Mouse (Mus musculus): ENCODE data around the gene Csnk1e. TPM values are rescaled to one million over a fixed set of nuclear protein-coding genes. Genes with fewer than 3 reads are reported as not detected.
"Not testable (repeated sequence)": the region's sequence is repeated elsewhere in the genome, so short reads cannot be mapped to it uniquely, and the experiment has no call there.

Csnk1e gene
- polyA plus RNA-seq, 1 experiment: 116 TPM

DNA sequence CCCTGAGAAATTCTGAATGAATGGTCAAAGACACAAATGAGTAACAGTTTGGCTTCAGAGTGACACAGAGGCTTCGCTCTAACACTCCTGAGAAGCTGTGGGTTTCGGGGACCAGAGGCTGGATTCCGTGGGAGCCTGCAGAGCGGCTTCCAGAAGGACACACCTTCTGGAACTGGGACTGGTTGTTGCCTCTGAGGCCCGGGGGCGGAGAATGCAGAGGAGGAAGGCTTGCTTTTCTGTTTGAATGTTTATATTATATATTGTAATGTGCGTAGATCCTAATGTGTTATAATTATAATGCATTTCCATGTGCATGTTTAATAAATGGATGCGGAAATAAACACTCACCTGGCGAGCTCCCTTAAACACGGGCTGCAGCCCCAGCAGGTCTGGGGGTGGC, 15.7 kb upstream of the Csnk1e start:
- no peak overlapping the region for H3K9ac ChIP-seq (ENCODE audit: low read depth, poor library complexity, severe bottlenecking)
- H3K4me1 ChIP-seq (ENCODE audit: control insufficient read depth, insufficient read depth, low read length): no peaks in the 10 kb centered on the region
- no peaks in the 10 kb centered on the region for H3K27me3 ChIP-seq (ENCODE audit: control insufficient read depth, insufficient read depth, low read length, poor library complexity, severe bottlenecking)
- no peak for TF ChIP-seq POLR2A (IDR thresholded peaks at IDR 0.05; ENCODE audit: insufficient read depth, low read length)
- TF ChIP-seq CTCF (IDR thresholded peaks at IDR 0.05; ENCODE audit: low read depth, low read length): no peak
- TF ChIP-seq EP300 (IDR thresholded peaks at IDR 0.05; ENCODE audit: insufficient read depth, low read depth, low read length): no peak
- H3K27ac ChIP-seq (ENCODE audit: insufficient read depth, low read length): no peak overlapping the region
- no peaks in the 10 kb centered on the region for H3K36me3 ChIP-seq (ENCODE audit: control insufficient read depth, insufficient read depth, low read length, poor library complexity, severe bottlenecking)
- no peak overlapping the region for H3K4me3 ChIP-seq (ENCODE audit: low read depth, low read length)
- H3K9me3 ChIP-seq (replicated peaks; ENCODE audit: control insufficient read depth, insufficient read depth, low read length, poor library complexity, severe bottlenecking): no peaks in the 10 kb centered on the region

DNA sequence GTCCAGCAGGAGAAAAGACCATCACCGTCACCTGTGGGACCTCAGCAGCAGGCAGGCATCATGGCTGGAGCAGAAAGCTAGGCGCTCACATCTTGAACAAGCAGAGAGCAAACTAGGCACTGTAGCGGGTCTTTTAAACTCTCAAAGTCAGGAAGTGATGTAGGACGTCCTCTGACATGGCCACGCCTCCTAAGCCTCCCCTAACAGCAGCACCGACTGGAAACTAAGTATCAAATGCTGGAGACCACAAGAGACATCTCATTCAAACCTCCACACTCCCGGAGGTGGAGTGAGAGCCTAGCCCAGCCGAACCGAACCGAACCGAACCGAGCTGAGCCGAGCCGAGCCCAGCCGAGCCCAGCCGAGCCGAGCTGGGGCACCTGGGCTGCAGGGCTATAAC, 15.2 kb upstream of the Csnk1e start:
- Histone ChIP-seq H3K36me3 (ENCODE audit: control insufficient read depth, insufficient read depth, low read length, poor library complexity, severe bottlenecking) (no peaks in the 10 kb centered on the region), H3K4me3 (ENCODE audit: low read depth, low read length) (peak overlapping the region; percentile 45), H3K9ac (ENCODE audit: low read depth, poor library complexity, severe bottlenecking) (no peak overlapping the region), H3K27ac (ENCODE audit: insufficient read depth, low read length) (no peak overlapping the region), H3K9me3 (replicated peaks; ENCODE audit: control insufficient read depth, insufficient read depth, low read length, poor library complexity, severe bottlenecking) (no peaks in the 10 kb centered on the region), H3K27me3 (ENCODE audit: control insufficient read depth, insufficient read depth, low read length, poor library complexity, severe bottlenecking) (no peaks in the 10 kb centered on the region), H3K4me1 (ENCODE audit: control insufficient read depth, insufficient read depth, low read length) (no peaks in the 10 kb centered on the region)
- TF ChIP-seq POLR2A (IDR thresholded peaks at IDR 0.05; ENCODE audit: insufficient read depth, low read length) (no peak), CTCF (IDR thresholded peaks at IDR 0.05; ENCODE audit: low read depth, low read length) (no peak), EP300 (IDR thresholded peaks at IDR 0.05; ENCODE audit: insufficient read depth, low read depth, low read length) (no peak)

DNA sequence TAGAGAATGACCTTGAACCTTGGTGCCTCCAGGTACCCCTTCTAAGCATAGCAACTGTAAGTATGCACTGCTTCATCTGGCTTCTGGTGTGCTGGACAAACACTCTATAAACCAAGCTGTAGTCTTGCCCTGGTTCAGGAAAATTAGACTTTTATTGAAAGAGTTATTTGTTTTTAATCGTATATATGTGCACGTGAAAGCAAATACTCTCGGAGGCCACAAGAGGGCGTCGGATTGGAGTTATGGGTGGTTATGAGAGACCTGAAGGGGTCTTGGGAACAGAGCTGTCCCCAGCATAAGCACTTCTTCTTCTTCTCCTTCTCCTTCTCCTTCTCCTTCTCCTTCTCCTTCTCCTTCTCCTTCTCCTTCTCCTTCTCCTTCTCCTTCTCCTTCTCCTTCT, 14.2 kb upstream of the Csnk1e start:
- Histone ChIP-seq H3K36me3 (ENCODE audit: control insufficient read depth, insufficient read depth, low read length, poor library complexity, severe bottlenecking) (no peaks in the 10 kb centered on the region), H3K9me3 (replicated peaks; ENCODE audit: control insufficient read depth, insufficient read depth, low read length, poor library complexity, severe bottlenecking) (no peaks in the 10 kb centered on the region)

DNA sequence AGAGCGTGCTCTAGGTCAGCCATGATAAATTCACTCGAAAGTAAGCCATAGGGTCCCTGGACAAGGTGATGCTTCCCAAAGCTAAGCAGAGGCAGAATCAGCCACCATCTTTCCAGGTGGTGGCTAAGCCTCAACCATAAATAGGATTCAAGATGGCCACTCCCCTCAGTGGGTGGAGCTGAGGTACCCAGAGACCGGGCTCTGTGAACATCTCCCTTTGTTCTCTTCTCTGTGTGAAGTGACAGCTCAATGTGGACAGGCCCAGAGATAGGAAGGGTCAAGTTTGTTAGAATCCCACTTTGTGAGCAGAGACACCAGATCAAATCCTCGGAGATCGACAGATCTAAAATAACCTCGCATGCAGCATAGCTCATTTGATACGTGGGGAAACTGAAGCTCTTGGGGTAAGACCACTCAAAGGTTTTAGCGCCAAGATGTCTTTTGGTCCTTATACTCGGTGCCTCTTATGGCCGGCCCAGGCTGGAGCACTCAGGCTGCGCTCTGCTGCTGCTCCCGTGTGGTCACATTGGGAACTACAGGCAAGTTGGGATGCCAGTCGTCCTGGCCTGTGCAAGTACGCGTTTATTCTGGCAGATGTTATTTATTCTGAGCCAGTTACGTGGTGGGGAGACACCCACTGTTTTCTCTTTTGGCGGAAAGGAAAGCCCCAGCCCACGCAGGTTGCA, 11.4 kb upstream of the Csnk1e start:
- Histone ChIP-seq H3K9me3 (replicated peaks; ENCODE audit: control insufficient read depth, insufficient read depth, low read length, poor library complexity, severe bottlenecking) (no peaks in the 10 kb centered on the region), H3K36me3 (ENCODE audit: control insufficient read depth, insufficient read depth, low read length, poor library complexity, severe bottlenecking) (no peaks in the 10 kb centered on the region), H3K27ac (ENCODE audit: insufficient read depth, low read length) (no peak overlapping the region), H3K4me3 (ENCODE audit: low read depth, low read length) (no peak overlapping the region), H3K27me3 (ENCODE audit: control insufficient read depth, insufficient read depth, low read length, poor library complexity, severe bottlenecking) (no peaks in the 10 kb centered on the region), H3K9ac (ENCODE audit: low read depth, poor library complexity, severe bottlenecking) (no peak overlapping the region), H3K4me1 (ENCODE audit: control insufficient read depth, insufficient read depth, low read length) (no peaks in the 10 kb centered on the region)
- TF ChIP-seq EP300 (IDR thresholded peaks at IDR 0.05; ENCODE audit: insufficient read depth, low read depth, low read length) (peak; percentile 54; the same call in 1 of the 2 replicates), CTCF (IDR thresholded peaks at IDR 0.05; ENCODE audit: low read depth, low read length) (peak; percentile 97), POLR2A (IDR thresholded peaks at IDR 0.05; ENCODE audit: insufficient read depth, low read length) (no peak)

More for the DNA sequence above, 14.2 kb upstream of the Csnk1e start:
- no peak overlapping the region for H3K9ac ChIP-seq (ENCODE audit: low read depth, poor library complexity, severe bottlenecking)
- H3K27ac ChIP-seq (ENCODE audit: insufficient read depth, low read length): no peak overlapping the region
- no peaks in the 10 kb centered on the region for H3K4me1 ChIP-seq (ENCODE audit: control insufficient read depth, insufficient read depth, low read length)
- no peaks in the 10 kb centered on the region for H3K27me3 ChIP-seq (ENCODE audit: control insufficient read depth, insufficient read depth, low read length, poor library complexity, severe bottlenecking)
- no peak overlapping the region for H3K4me3 ChIP-seq (ENCODE audit: low read depth, low read length)
- TF ChIP-seq EP300 (IDR thresholded peaks at IDR 0.05; ENCODE audit: insufficient read depth, low read depth, low read length) (no peak), CTCF (IDR thresholded peaks at IDR 0.05; ENCODE audit: low read depth, low read length) (peak; percentile 22), POLR2A (IDR thresholded peaks at IDR 0.05; ENCODE audit: insufficient read depth, low read length) (no peak)

DNA sequence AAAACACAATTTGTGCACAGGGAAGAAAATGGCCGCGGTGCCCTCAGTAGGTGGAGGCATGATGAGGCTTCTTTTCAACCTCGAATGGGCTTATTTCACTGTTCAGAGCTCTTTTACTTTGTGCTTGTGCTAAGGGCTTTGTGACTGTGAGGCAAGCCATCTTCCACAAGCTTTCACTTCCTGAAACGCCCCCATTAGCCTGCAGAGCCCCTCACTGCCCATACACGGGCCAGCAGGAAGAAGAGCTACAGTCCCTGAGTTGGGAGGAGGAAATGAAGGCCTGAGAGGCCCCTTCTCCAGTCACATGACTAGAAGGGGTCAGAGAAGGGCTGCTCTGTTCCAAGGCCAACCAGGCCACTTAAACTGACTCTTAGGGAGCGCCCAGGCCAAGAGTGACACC, 1.2 kb upstream of the Csnk1e start:
- Histone ChIP-seq H3K36me3 (ENCODE audit: control insufficient read depth, insufficient read depth, low read length, poor library complexity, severe bottlenecking) (no peaks in the 10 kb centered on the region), H3K27me3 (ENCODE audit: control insufficient read depth, insufficient read depth, low read length, poor library complexity, severe bottlenecking) (no peaks in the 10 kb centered on the region), H3K4me3 (ENCODE audit: low read depth, low read length) (no peak overlapping the region), H3K9ac (ENCODE audit: low read depth, poor library complexity, severe bottlenecking) (no peak overlapping the region), H3K4me1 (ENCODE audit: control insufficient read depth, insufficient read depth, low read length) (peaks cover 9% of the 10 kb centered on the region), H3K27ac (ENCODE audit: insufficient read depth, low read length) (no peak overlapping the region), H3K9me3 (replicated peaks; ENCODE audit: control insufficient read depth, insufficient read depth, low read length, poor library complexity, severe bottlenecking) (no peaks in the 10 kb centered on the region)
- TF ChIP-seq CTCF (IDR thresholded peaks at IDR 0.05; ENCODE audit: low read depth, low read length): no peak
- no peak for TF ChIP-seq POLR2A (IDR thresholded peaks at IDR 0.05; ENCODE audit: insufficient read depth, low read length)
- TF ChIP-seq EP300 (IDR thresholded peaks at IDR 0.05; ENCODE audit: insufficient read depth, low read depth, low read length): no peak

DNA sequence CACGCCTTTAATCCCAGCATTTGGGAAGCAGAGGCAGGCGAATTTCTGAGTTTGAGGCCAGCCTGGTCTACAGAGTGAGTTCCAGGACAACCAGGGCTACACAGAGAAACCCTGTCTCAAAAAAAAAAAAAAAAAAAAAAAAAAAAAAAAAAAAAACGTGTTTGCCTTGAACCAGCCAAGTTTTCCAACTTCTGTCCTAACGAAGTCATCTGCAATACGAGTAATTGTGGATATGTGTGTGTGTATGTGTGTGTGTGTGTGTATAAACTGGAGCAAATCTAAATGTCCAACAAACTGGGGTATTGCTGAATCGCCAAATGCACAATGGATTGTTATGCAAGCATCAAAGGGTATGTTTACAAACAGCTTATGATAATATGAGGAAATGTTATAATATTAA, 738 bp upstream of the Csnk1e start:
- H3K4me1 ChIP-seq (ENCODE audit: control insufficient read depth, insufficient read depth, low read length); H3K9me3 ChIP-seq (replicated peaks; ENCODE audit: control insufficient read depth, insufficient read depth, low read length, poor library complexity, severe bottlenecking); H3K27ac ChIP-seq (ENCODE audit: insufficient read depth, low read length); H3K4me3 ChIP-seq (ENCODE audit: low read depth, low read length); H3K27me3 ChIP-seq (ENCODE audit: control insufficient read depth, insufficient read depth, low read length, poor library complexity, severe bottlenecking); H3K36me3 ChIP-seq (ENCODE audit: control insufficient read depth, insufficient read depth, low read length, poor library complexity, severe bottlenecking): not testable (repeated sequence)
- peak overlapping the region; percentile 73; the same call in 1 of the 2 replicates for H3K9ac ChIP-seq (ENCODE audit: low read depth, poor library complexity, severe bottlenecking)
